Mouse (Mus musculus): Measurements from ENCODE around the gene Adgrl3.
"Not testable (repeated sequence)": the region's sequence is repeated elsewhere in the genome, so short reads cannot be mapped to it uniquely, and the experiment has no call there.

The Adgrl3 gene

DNA sequence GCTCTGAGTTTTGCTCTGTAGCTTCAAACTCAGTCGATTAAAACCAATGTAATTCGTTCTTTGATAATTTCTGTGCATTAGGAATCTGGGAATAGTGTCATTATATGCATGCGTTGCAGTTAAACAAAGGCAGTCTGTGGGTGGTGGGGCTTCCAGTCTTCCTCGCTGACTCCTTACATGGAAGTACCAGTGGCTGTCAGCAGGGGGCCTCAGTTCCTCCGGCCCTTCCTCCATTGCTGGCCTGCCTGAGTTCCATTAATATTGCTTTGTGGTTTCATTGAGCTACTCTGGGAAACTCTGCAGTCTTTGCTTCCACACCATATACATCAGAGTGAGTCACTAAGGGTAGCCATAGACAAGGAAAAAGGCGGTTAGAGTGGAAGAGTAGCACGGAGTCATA lies 356.1 kb downstream of the Adgrl3 start:
- no peak for DNase-seq (ENCODE audit: low read depth, low spot score)

DNA sequence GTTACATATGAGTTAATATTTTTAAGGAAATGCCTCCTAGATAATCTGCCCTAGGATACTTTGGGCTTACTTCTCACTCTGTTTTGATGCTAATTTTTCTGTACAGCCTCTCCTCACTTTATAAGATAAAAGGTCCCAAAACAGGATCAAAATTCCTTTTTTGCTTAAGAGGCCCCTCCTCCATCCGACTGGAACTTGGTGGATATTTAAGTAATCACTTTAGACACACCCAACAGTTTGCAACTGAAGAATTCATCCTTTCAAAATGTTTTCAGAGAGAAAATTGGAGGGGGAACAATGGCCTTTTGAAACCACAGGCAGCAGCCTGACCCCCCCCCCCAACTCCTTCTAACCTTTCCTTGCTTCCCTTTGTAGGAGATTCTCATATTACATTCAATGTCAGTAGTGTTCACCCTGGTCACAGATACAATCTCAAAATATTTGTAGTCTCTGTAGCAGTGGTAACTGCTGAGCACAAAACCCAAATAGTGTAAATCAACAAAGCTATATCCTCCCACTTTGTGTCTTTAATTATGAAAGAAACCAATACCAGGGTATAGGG lies 385.7 kb downstream of the Adgrl3 start:
- DNase-seq (ENCODE audit: low read depth, low spot score): no peak

DNA sequence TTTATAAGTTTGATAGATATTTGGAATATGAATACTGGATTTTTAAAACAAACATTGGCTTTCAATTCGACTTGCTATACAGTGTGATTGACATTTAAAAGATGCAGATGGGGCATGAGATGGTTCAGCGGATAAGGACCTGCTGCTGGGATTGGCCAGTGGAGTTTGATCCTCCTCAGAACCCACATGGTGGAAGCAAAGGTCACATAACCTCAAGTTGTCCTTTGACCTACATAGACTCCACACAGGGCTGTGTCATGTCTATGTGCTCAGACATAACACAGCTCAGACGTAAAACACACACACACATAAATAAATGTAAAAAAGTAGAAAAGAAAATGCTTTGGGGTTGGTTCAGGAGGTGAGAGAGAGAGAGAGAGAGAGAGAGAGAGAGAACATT lies 397.4 kb downstream of the Adgrl3 start:
- DNase-seq (ENCODE audit: low read depth, low spot score): no peak

DNA sequence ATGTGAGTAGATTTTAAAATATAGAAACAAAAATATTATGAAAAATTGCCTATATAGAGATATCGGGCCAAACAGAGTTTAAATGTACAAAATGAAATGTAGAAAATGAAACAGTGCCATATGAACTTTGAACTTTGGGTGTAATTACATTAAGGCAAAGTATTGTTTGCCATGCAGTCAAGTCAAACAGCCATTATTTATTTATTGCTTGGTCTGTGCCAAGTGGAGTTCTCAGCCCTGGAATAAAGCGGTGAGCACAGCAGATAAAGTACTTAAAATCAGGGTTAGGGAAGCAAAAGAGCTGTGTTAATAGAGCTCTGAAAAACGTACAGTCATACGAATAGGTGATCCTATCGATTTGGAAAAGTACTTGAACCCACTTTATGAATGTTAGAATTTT lies 407.5 kb downstream of the Adgrl3 start:
- no peak for DNase-seq (ENCODE audit: low read depth, low spot score)

DNA sequence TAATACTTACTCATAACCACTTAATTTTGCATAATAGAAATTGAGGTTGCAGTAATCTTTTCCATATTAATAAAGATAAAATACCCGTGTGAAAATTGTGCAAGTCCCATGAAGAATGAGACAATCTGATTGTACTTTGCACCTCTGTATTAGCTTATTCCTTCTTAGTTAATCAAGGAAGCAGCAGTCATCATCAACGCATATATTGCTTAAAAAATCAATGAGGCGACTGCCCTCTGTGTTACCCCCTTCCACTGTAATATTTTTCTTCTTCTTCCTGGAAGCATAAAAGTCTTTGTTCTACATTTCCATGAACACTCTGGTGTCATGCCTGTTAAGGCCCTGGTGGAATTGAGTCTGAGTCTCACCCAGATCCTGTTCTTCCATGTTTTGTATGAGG lies 416.4 kb downstream of the Adgrl3 start:
- no peak for DNase-seq (ENCODE audit: low read depth, low spot score)

DNA sequence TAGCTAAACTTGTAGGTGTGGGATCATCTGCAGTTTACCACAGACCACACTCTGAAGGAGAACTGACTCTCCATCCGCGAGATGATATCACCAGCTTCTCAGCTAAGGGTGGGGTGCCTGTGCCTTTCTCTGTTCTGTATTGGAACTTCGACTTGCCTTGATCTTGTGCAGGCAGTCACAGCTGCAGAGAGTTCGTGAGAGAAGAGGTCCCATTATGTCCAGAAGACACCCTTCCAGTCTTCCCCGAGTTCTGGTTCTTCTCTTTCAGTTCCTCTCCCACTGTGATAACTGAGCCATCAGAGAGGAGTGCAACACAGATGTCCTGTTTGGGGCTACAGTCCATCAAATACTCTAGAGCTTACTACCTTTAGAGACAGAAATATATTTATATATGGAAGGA lies 422.2 kb downstream of the Adgrl3 start:
- no peak for DNase-seq (ENCODE audit: low read depth, low spot score)

DNA sequence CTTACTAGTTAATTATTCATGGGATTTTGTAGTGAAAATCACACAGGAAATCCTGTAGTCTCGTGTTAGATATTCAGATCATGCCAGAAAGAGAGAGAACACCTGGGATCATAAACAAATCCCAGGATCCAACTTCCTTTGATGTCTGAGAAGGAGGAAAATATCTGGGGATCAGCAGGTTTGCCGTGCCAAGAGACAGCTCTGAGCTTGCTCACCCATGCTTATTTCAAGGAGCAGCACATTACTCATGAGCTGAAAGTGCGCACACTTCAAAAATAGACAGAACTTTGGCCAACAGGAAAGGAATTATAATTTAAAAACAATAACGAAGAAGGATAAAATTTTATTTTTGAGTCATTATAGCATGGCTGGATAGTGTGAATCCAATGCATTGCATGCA lies 446.0 kb downstream of the Adgrl3 start:
- DNase-seq (ENCODE audit: low read depth, low spot score): no peak

DNA sequence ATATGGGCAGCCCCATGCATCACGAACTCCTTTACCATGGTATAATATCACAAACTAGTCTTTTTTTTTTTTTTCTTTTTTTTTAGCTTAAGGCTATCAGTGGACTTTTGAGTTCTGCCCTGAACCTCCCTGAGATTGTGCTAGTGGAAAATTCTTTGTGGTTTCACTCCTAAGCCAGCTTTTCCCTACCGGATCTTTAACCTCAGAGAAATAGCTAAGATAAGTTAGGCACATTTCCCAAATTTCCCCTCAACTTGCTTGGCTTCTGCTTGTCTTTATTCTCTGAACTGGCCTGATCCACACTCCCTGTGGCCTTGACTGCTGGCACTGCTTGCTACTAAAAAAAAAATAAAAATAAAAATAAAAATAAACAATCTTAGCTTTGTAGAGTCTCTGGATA lies 454.7 kb downstream of the Adgrl3 start:
- peak; percentile 83 for DNase-seq (ENCODE audit: low read depth, low spot score)

DNA sequence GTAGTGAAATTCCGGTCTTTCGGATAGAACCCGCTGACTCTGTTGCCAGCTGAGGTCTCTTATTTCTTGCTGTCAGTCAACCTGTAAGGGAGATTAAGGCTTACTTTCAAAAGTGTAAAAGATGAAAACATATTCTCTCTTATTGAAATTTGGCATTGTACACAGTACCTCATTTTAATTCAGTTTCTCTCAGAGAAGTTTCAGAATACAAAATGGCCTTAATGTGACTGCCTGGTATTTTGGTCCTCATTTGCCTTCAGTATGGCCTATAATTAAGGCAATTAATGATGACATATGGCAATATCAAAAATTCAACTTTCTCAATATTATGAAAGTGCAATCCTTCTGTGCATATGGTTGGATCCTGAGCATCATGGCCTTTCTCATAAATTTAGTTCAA lies 455.5 kb downstream of the Adgrl3 start:
- no peak for DNase-seq (ENCODE audit: low read depth, low spot score)

DNA sequence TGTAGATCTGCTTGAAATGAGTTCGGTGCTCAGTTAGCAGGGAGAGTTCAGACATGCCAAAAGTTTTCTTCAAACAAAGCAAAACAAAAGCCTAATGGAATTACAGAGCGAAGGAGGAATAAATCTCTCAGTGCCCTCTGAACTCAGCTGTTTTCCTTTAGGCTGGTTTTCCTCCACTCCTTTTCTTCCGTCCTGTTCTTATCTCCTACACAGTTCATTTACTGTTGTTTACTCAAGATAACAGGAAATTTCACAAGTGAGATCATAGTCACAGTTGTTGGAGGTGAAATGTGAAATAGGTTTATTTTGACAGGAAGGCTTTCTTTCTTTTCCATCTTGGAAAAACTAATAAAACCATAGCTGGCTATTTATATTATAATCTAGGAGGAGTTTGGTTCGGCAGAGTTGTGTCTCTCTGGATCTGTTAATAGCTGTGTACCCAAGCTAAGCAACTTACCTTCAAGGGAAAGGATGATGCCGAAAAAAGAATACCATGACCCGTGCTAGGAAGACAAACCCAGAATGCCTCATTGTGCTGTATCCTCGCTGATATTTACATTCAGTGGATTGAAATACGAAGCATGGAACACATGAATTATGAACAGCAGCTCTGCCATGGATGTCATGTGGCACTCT lies 456.2 kb downstream of the Adgrl3 start:
- no peak for DNase-seq (ENCODE audit: low read depth, low spot score)

DNA sequence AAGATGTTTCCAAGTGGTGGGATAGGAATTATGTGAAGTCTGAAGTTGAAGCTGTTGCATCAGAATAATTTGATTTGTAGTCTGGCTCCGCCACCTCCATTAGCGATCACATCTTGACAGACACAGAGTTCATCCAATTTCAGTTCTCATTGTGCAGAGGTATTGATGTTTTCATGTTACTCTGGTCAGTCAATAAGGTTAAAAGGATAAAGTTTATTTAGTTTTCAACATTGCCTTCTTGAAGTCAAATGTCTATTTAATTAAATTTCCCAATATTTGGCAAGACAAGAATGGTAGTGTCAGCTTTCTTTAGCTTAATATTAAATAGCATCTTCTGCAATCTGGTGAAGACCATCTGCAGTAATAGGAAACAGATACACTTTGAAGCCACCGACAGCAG lies 461.0 kb downstream of the Adgrl3 start:
- no peak for DNase-seq (ENCODE audit: low read depth, low spot score)

DNA sequence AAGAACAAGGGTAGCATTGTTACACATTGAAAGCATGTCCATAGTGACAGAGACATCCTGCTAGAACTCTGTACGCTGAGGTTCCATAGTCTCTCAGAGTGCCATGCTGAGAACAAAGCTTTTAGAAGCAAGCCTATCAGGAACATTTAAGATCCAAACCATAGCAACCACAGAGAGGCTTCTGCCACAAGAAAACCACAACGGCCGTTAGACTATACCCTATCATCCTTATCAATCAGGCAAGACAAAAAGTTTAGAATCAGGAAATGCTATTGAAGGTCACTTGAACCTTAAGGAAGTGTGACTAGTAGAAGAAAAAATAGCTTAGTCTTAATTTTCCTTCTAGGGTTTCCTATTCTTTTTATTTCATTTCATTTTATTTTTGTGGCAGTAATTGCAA lies 464.0 kb downstream of the Adgrl3 start:
- DNase-seq (ENCODE audit: low read depth, low spot score): no peak

DNA sequence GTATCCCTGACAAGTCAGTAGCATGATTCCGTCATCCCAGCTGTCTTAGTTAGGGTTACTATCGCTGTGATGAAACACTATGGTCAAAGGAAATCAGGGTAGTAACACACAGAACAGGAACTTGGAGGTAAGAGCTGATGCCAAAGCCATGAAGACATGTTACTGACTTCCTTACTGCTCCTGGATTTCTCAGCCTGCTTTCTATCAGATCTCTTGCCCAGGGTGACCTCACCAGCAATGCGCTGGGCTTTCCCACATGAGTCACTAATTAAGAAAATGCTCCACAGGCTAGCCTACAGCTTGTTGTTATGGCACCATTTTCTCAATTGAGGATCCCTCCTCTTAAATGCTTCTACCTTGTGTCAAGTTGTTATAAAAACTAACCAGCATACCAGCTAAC lies 481.1 kb downstream of the Adgrl3 start:
- DNase-seq (ENCODE audit: low read depth, low spot score): peak; percentile 61

DNA sequence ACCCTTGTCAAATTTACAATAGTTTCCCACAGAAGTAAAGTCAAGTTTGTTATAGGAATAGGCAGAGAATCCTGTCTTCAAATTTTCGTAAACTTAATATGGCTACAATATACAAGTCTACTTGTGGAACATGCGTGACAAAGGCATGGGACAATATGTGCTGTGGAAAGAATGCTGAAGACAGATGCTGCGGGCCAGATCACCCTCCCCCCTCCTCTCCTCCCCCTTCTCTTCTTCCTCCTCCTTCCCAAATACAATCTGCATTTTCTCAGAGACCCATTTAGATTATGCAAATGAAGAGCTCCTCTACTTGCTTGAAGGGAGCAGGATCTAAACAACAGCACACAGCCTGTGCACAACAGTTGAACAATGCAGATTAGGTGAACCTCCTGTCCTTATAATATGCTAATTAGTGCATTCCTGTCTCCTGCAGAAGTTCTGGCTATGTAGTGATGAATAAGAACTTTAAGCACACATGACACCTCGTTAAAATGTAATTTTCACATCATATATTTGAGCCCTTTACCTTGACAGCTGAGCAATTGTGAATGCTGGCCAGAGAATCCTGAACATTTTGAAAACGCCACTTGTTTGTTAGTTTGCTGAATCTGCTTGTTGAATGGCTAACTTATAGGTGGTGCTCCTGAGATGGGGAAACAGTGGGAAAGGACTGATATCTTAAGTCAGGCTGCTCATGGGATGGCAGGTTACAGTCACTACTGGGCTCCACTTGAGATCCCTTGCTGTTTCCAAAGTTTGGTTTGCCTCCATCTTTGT lies 499.0 kb downstream of the Adgrl3 start:
- no peak for DNase-seq (ENCODE audit: low read depth, low spot score)

DNA sequence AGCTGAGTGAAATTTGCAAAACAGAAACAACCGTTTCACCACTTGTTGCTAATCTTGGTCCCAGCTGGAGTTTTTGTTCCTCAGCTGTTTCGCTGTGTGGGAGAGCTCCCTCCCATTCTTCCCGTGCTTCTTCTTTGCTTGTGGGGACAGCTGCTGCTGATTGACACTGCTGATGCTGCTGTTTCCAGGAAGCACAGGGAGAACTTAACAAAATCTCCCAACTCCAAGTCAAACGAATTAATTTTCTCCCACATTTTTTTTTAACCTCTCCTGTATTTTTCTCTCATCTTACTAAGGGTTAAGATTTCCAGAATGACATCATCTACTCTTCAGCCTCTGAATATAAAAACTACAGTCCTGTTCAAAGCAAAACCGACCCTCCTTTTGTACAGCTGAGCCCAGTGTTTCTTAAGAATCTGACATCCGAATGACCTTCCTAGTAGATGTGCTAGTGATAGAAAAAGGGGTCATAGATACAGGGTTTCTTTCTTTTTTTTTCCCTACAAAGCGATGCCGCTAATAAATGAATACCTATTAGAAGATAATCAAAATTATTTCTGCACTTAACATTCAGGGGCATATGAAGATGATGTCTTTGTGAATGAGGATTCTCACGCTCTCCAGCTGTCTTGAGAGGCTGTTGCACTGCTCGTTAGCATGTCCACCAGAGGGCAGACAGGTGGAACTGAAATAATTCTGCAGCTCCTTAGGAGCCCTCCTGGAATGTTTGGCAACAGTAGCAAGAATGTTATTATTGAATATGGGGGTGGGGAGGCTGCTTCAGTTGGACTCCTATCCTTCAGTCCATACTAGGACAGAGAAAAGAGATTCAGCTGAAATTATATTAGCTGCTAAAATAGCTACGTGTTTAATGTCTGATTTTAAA lies 499.8 kb downstream of the Adgrl3 start:
- peak; percentile 69 for DNase-seq (ENCODE audit: low read depth, low spot score)

DNA sequence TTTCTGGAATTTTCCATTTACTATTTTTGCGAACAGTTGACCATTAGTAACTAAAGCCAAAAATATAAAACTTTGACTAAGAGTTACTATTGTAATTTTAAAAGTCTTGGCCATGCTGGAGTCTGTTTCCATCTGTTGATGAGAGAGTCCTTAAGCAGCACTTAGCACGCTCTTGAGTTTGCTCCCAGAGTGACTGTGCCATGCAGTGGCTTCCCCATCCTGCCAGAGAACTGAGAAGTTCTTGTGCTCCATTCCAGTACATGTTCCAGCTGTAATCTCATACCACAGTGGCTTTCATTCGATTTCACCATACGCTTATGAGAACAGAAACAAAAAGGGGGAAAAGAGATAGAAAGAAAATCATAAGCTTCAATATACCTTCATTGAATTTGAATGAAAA lies 502.8 kb downstream of the Adgrl3 start:
- no peak for DNase-seq (ENCODE audit: low read depth, low spot score)

DNA sequence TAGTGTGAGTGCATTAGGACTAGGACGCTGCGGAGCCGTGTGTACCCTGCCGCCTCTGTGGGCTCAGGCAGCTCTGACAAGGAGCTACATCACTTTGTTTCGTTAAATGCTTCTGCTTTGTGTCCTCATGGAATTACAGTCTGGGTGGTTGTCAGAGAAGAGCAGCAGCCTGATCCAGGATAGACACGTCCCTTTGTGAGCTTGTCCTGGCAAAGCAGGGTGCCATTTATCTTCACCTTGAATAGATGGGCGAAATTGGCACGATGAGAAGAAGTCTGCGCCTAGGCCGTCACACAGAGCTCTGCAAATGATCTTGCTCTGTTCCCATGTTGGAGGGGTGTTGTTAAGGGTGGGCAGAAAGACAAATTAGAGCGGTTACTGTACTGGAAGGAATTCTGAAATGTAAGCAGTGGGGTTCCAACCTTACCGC lies 504.6 kb downstream of the Adgrl3 start:
- DNase-seq (ENCODE audit: low read depth, low spot score): no peak

DNA sequence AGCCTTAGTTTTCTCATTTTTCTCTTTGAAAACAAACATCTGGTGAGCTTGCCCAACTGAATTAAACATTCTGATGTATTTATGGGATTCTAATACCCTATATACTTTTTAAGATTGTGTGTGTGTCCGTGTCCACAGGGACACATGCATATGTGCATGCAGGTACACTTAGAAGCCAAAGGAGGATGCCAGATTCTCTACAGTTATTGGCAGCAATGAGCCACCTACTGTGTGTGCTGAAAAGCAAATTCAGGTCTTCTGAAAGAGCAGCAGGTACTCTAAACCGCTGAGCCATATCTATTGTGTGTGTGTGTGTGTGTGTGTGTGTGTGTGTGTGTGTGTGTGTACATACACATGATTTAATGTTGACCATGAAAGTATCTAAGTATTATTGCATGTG lies 505.4 kb downstream of the Adgrl3 start:
- DNase-seq (ENCODE audit: low read depth, low spot score): no peak

DNA sequence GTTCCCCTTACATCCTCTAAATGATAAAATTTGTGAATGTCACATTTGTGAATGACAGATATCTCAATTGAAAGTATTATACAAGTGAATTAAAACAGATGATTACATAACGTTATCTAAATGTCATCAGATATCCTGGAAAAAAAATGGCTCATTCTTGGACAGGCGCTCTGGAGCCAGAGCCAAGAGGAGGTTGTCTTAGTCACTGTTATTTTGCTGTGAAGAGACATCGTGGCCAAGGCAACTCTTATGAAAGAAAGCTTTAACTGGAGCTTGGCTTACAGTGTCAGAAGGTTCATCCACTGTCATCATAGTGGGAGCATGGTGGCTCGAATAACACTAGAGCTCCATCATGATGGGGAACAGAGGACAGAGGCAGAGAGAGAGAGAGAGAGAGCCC lies 511.7 kb downstream of the Adgrl3 start:
- DNase-seq (ENCODE audit: low read depth, low spot score): peak; percentile 19

DNA sequence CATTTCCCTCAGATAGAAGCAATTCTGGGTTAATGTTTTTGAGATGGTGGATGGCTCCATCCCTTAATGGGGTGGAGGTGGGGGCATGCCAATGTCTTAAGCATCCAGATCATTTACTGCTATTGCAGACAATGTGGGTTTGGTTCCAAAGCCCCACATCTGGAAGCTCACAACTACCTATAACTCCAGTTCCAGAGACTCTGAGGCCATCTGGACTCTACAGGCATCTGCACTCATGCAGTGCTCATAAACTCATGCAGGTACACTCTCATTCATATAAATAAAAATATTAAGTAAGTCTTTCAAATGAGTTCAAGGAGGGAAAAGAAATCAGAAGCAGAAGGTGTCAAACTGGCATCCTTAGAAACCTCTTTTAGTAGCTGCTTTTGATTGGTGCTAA lies 530.3 kb downstream of the Adgrl3 start:
- DNase-seq (ENCODE audit: low read depth, low spot score): no peak

DNA sequence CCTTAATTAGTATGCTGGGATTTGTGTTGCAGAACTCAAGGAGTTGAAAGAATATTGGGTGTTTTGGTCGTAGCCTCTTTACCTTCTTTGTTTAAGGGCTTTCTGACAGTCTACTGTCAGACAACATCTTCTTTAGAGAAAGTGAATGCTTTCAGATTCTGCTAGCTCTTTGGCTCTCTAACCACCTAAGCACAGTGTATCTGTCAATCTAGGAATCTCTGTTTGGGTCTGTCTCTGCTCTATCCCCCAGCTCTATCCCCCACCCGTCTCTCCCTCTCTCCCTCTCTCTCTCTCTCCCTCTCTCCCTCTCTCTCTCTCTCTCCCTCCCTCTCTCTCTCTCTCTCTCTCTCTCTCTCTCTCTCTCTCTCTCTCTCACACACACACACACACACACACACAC lies 535.2 kb downstream of the Adgrl3 start:
- not testable (repeated sequence) for DNase-seq (ENCODE audit: low read depth, low spot score)

DNA sequence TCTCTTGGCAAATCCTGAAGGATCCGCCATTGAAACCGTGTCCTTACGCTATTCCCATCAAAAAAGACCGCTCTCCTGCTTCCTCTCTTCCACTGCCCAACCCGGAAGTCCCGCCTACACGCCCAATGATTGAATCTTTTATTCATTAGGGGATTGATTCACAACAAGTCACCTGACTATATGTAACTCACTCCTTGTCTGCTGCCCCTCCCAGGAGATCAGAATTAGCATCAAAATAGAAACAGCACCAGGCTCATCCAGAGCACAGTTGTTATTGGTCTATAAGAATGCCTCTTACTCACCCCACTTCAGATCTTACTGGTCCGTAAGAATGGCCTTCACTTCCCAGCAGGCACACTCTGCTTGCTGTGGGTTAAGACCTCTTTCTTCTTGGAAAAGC lies 536.1 kb downstream of the Adgrl3 start:
- no peak for DNase-seq (ENCODE audit: low read depth, low spot score)
